Mouse (Mus musculus): ENCODE measurements around the gene Spns3. TPM values are rescaled to one million over a fixed set of nuclear protein-coding genes. Genes with fewer than 3 reads are reported as not detected.
"Not testable (repeated sequence)": the region's sequence is repeated elsewhere in the genome, so short reads cannot be mapped to it uniquely, and the experiment has no call there.

Gene Spns3
- polyA plus RNA-seq, 1 experiment, result not detected

GRCm38 (mm10) chr11:72566304-72566703, 16.0 kb upstream of the Spns3 start:
- no peak overlapping the region for H3K27ac ChIP-seq (ENCODE audit: insufficient read depth, low read depth, low read length)
- no peak overlapping the region for H3K4me3 ChIP-seq (ENCODE audit: insufficient read depth, low read depth, low read length)
- H3K4me1 ChIP-seq (ENCODE audit: control insufficient read depth, insufficient read depth, low read length), result peaks cover 7% of the 10 kb centered on the region
- TF ChIP-seq POLR2A (IDR thresholded peaks at IDR 0.05; ENCODE audit: insufficient read depth, low read depth, low read length) (no peak), CTCF (IDR thresholded peaks at IDR 0.05; ENCODE audit: insufficient read depth, low read depth, low read length) (no peak)
- WGBS, result 73% methylated on average over 7 of the region's 7 CpGs

GRCm38 (mm10) chr11:72564232-72564807, 14.0 kb upstream of the Spns3 start:
- Histone ChIP-seq H3K4me3 (ENCODE audit: insufficient read depth, low read depth, low read length) (no peak overlapping the region), H3K4me1 (ENCODE audit: control insufficient read depth, insufficient read depth, low read length) (peaks cover 7% of the 10 kb centered on the region), H3K27ac (ENCODE audit: insufficient read depth, low read depth, low read length) (no peak overlapping the region)
- TF ChIP-seq POLR2A (IDR thresholded peaks at IDR 0.05; ENCODE audit: insufficient read depth, low read depth, low read length), result no peak
- TF ChIP-seq CTCF (IDR thresholded peaks at IDR 0.05; ENCODE audit: insufficient read depth, low read depth, low read length), result no peak
- 20% methylated on average over 6 of the region's 6 CpGs for WGBS

- no peak overlapping the region for H3K4me3 ChIP-seq (ENCODE audit: insufficient read depth, low read depth, low read length)
- no peak for TF ChIP-seq POLR2A (IDR thresholded peaks at IDR 0.05; ENCODE audit: insufficient read depth, low read depth, low read length)
- no peak for TF ChIP-seq CTCF (IDR thresholded peaks at IDR 0.05; ENCODE audit: insufficient read depth, low read depth, low read length)
- WGBS, result 87% methylated on average over 3 of the region's 3 CpGs
- no peaks in the 10 kb centered on the region for H3K4me1 ChIP-seq (ENCODE audit: control insufficient read depth, insufficient read depth, low read length)
- no peak overlapping the region for H3K27ac ChIP-seq (ENCODE audit: insufficient read depth, low read depth, low read length)
Observed at GRCm38 (mm10) chr11:72560661-72561060, 10.4 kb upstream of the Spns3 start.

- no peak overlapping the region for H3K27ac ChIP-seq (ENCODE audit: insufficient read depth, low read depth, low read length)
- 79% methylated on average over 5 of the region's 5 CpGs for WGBS
- TF ChIP-seq POLR2A (IDR thresholded peaks at IDR 0.05; ENCODE audit: insufficient read depth, low read depth, low read length) (no peak), CTCF (IDR thresholded peaks at IDR 0.05; ENCODE audit: insufficient read depth, low read depth, low read length) (no peak)
- H3K4me1 ChIP-seq (ENCODE audit: control insufficient read depth, insufficient read depth, low read length), result no peaks in the 10 kb centered on the region
- H3K4me3 ChIP-seq (ENCODE audit: insufficient read depth, low read depth, low read length), result no peak overlapping the region
Observed at GRCm38 (mm10) chr11:72558155-72558554, 7.8 kb upstream of the Spns3 start.

GRCm38 (mm10) chr11:72556953-72557352, 6.6 kb upstream of the Spns3 start:
- H3K4me1 ChIP-seq (ENCODE audit: control insufficient read depth, insufficient read depth, low read length), result no peaks in the 10 kb centered on the region
- no peak for TF ChIP-seq CTCF (IDR thresholded peaks at IDR 0.05; ENCODE audit: insufficient read depth, low read depth, low read length)
- TF ChIP-seq POLR2A (IDR thresholded peaks at IDR 0.05; ENCODE audit: insufficient read depth, low read depth, low read length), result no peak
- 70% methylated on average over 2 of the region's 2 CpGs for WGBS
- H3K4me3 ChIP-seq (ENCODE audit: insufficient read depth, low read depth, low read length), result no peak overlapping the region
- no peak overlapping the region for H3K27ac ChIP-seq (ENCODE audit: insufficient read depth, low read depth, low read length)

GRCm38 (mm10) chr11:72556470-72556869, 6.2 kb upstream of the Spns3 start:
- TF ChIP-seq POLR2A (IDR thresholded peaks at IDR 0.05; ENCODE audit: insufficient read depth, low read depth, low read length), result no peak
- no peak for TF ChIP-seq CTCF (IDR thresholded peaks at IDR 0.05; ENCODE audit: insufficient read depth, low read depth, low read length)
- 89% methylated on average over 4 of the region's 4 CpGs for WGBS
- Histone ChIP-seq H3K27ac (ENCODE audit: insufficient read depth, low read depth, low read length) (no peak overlapping the region), H3K4me3 (ENCODE audit: insufficient read depth, low read depth, low read length) (no peak overlapping the region), H3K4me1 (ENCODE audit: control insufficient read depth, insufficient read depth, low read length) (no peaks in the 10 kb centered on the region)

- Histone ChIP-seq H3K27ac (ENCODE audit: insufficient read depth, low read depth, low read length) (no peak overlapping the region), H3K4me1 (ENCODE audit: control insufficient read depth, insufficient read depth, low read length) (no peaks in the 10 kb centered on the region), H3K4me3 (ENCODE audit: insufficient read depth, low read depth, low read length) (no peak overlapping the region)
- TF ChIP-seq CTCF (IDR thresholded peaks at IDR 0.05; ENCODE audit: insufficient read depth, low read depth, low read length), result no peak
- no peak for TF ChIP-seq POLR2A (IDR thresholded peaks at IDR 0.05; ENCODE audit: insufficient read depth, low read depth, low read length)
- 71% methylated on average over 7 of the region's 7 CpGs for WGBS
Observed at GRCm38 (mm10) chr11:72551531-72552105, 1.3 kb upstream of the Spns3 start.

GRCm38 (mm10) chr11:72547181-72547580, 3.1 kb downstream of the Spns3 start:
- 82% methylated on average over 3 of the region's 3 CpGs for WGBS
- Histone ChIP-seq H3K4me3 (ENCODE audit: insufficient read depth, low read depth, low read length) (no peak overlapping the region), H3K27ac (ENCODE audit: insufficient read depth, low read depth, low read length) (no peak overlapping the region), H3K4me1 (ENCODE audit: control insufficient read depth, insufficient read depth, low read length) (no peaks in the 10 kb centered on the region)
- TF ChIP-seq POLR2A (IDR thresholded peaks at IDR 0.05; ENCODE audit: insufficient read depth, low read depth, low read length), result no peak
- TF ChIP-seq CTCF (IDR thresholded peaks at IDR 0.05; ENCODE audit: insufficient read depth, low read depth, low read length), result no peak

- TF ChIP-seq CTCF (IDR thresholded peaks at IDR 0.05; ENCODE audit: insufficient read depth, low read depth, low read length) (no peak), POLR2A (IDR thresholded peaks at IDR 0.05; ENCODE audit: insufficient read depth, low read depth, low read length) (no peak)
- WGBS, result 76% methylated on average over 7 of the region's 7 CpGs
Observed at GRCm38 (mm10) chr11:72544716-72545115, 5.6 kb downstream of the Spns3 start.

GRCm38 (mm10) chr11:72543692-72544091, 6.6 kb downstream of the Spns3 start:
- not testable (repeated sequence) for H3K4me3 ChIP-seq (ENCODE audit: insufficient read depth, low read depth, low read length); H3K4me1 ChIP-seq (ENCODE audit: control insufficient read depth, insufficient read depth, low read length); H3K27ac ChIP-seq (ENCODE audit: insufficient read depth, low read depth, low read length)
- 97% methylated on average over 1 of the region's 1 CpGs for WGBS

More at GRCm38 (mm10) chr11:72544716-72545115, 5.6 kb downstream of the Spns3 start:
- H3K4me1 ChIP-seq (ENCODE audit: control insufficient read depth, insufficient read depth, low read length), result 0 out of 2 replicates have a peak, but pooled peaks cover 4% of the 10 kb centered on the region
- H3K27ac ChIP-seq (ENCODE audit: insufficient read depth, low read depth, low read length), result no peak overlapping the region
- no peak overlapping the region for H3K4me3 ChIP-seq (ENCODE audit: insufficient read depth, low read depth, low read length)

Data from olfactory bulb, adult 2 months (tissue).